Mouse (Mus musculus) limb, embryonic 10.5 days (tissue): ENCODE measurements around the gene Pirt. TPM values are rescaled to one million over a fixed set of nuclear protein-coding genes. Genes with fewer than 3 reads are reported as not detected.

Experiments
- DNase-seq: peaks from one replicate; pipeline ENCODE4 v3.0.0-alpha.2; 2017; ENCODE audit warnings: low spot score
- H3K27ac ChIP-seq: fragments of 300-500 bp; sonication (generic); 2 replicates; pipeline ENCODE4 v1.5.1; 2016; ENCODE audit warnings: mild to moderate bottlenecking
- H3K27me3 ChIP-seq: fragments of 300-500 bp; sonication (generic); 2 replicates; pipeline ENCODE4 v1.6.1; 2016; ENCODE audit warnings: low read depth, mild to moderate bottlenecking; ENCODE audit not compliant: poor library complexity, severe bottlenecking
- H3K36me3 ChIP-seq: fragments of 300-500 bp; sonication (generic); 2 replicates; pipeline ENCODE4 v1.6.1; 2016; ENCODE audit warnings: mild to moderate bottlenecking, moderate library complexity
- H3K4me1 ChIP-seq: fragments of 300-500 bp; sonication (generic); 2 replicates; pipeline ENCODE4 v1.6.1; 2016
- H3K4me3 ChIP-seq: fragments of 300-500 bp; sonication (generic); 2 replicates; pipeline ENCODE4 v1.5.1; 2016; ENCODE audit warnings: mild to moderate bottlenecking, moderate library complexity
- H3K9me3 ChIP-seq: fragments of 300-500 bp; sonication (generic); replicated peaks from 2 replicates; pipeline ENCODE4 v1.6.1; 2016; ENCODE audit warnings: mild to moderate bottlenecking
- WGBS: fragments of 180-500 bp; shearing (Covaris S2); methylation state at CpG from one replicate; pipeline ENCODE4 v1.1.7; 2016; 5-methylcytosine and 5-hydroxymethylcytosine counted together
- polyA plus RNA-seq: library from polyadenylated mRNA; unstranded; fragments of >200 nt; fragmentation: Nextera tagmentation; extraction: Ambion mirVana; gene quantifications from 2 replicates; pipeline ENCODE4 v1.2.1, GENCODE M21; 2016

Gene Pirt
- polyA plus RNA-seq, 1 experiment from 2014 or later, result not detected

DNA sequence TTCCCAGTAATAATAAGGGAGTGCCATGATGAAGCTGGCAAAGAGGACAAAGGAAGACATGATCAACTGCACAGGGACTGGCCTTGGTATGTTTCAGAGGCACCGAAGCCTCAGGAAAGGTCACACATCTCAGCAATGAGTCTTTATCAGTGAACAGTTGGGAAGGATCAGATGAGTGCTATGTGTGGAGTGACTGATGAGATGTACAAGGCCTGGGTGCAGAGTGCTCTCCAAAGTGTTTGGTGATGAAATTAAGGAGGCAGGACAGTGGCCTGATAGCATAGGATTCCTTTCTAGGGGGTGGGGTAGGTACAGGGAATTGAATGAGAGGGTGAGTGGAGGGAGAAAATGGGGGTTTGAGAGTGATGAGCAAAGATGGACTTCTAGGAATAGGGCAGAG lies 51.7 kb downstream of the Pirt start:
- Histone ChIP-seq H3K36me3 (no peaks in the 10 kb centered on the region), H3K4me1 (no peaks in the 10 kb centered on the region), H3K27me3 (no peaks in the 10 kb centered on the region), H3K4me3 (no peak overlapping the region), H3K9me3 (no peaks in the 10 kb centered on the region), H3K27ac (no peak overlapping the region)
- WGBS, result 90% methylated on average over 1 of the region's 1 CpGs
- no peak for DNase-seq

DNA sequence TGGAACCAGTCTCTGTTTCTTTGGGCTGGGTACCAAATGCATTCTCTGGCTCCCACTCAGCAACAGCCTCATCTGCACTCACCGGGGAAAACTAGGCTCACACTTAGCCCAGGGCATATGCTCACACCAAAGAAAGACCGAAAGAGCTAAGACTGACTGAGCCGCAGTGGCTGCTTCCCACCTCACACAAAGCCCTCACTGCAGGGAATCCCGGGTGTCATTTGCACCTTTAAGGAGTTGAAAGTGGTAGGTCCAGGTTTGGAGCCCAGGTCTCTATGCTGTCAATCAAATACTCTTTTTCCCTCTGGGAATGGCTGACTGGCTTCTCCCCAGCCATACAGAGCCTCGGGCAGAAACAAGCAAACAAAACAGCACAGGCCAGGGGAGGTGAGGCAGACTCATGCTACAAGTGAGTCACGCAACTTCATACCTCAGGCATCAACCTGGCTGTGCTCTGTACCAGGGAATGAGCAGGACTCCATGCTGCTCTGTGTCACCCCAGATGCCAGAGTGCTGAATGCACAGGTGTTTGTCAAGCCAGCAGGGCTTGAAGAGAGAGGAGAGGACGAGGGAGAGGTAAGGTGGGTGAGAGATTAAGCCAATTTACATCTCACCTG lies 54.8 kb downstream of the Pirt start:
- WGBS, result 21% methylated on average over 7 of the region's 7 CpGs
- no peaks in the 10 kb centered on the region for H3K27me3 ChIP-seq
- no peaks in the 10 kb centered on the region for H3K36me3 ChIP-seq
- no peaks in the 10 kb centered on the region for H3K4me1 ChIP-seq
- no peak overlapping the region for H3K27ac ChIP-seq
- H3K9me3 ChIP-seq, result no peaks in the 10 kb centered on the region
- no peak overlapping the region for H3K4me3 ChIP-seq
- no peak for DNase-seq

DNA sequence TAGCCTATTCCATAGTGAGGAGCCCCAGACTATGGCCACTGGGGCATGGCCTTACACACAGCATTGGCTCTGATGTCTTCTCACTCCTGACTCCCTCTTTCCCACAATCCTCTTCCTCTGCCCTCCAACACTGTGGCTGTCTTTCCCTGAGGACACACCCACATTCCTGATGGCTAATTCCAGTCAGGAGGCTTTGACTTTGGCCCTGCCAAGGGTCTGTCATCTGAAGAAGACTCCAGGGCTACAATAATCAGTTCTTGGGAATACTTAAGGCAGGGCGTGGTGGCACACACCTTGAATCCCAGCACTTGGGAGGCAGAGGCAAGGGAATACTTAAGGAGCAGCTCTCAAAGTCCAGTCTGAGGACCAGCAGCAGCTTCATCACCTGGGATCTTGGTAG lies 56.8 kb downstream of the Pirt start:
- WGBS, result 89% methylated on average over 1 of the region's 1 CpGs

DNA sequence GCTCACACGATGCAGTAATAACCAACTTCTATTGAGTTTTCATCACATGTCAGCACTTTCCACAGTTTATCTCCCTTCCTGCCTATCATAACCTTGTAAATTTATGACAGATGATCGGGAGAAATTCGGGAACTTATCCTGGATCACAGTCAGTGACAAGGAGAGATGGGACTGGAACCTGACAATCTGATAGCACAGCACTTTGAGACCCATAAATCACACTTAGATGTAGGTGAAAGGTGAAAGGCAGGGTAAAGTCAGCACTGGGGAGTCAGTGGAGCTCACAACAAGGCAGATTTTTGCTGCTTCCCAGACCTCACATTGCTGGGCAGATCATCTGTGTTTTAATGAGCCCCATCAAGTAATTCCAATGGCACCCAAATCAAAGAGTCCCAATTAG lies 61.7 kb downstream of the Pirt start:
- Histone ChIP-seq H3K4me3 (no peak overlapping the region), H3K27ac (no peak overlapping the region), H3K36me3 (no peaks in the 10 kb centered on the region), H3K9me3 (no peaks in the 10 kb centered on the region), H3K4me1 (no peaks in the 10 kb centered on the region), H3K27me3 (no peaks in the 10 kb centered on the region)
- no peak for DNase-seq
- 80% methylated on average over 3 of the region's 3 CpGs for WGBS

More for the DNA sequence above, 56.8 kb downstream of the Pirt start:
- Histone ChIP-seq H3K27me3 (no peaks in the 10 kb centered on the region), H3K4me3 (no peak overlapping the region), H3K9me3 (no peaks in the 10 kb centered on the region), H3K27ac (no peak overlapping the region), H3K36me3 (no peaks in the 10 kb centered on the region), H3K4me1 (no peaks in the 10 kb centered on the region)
- no peak for DNase-seq

DNA sequence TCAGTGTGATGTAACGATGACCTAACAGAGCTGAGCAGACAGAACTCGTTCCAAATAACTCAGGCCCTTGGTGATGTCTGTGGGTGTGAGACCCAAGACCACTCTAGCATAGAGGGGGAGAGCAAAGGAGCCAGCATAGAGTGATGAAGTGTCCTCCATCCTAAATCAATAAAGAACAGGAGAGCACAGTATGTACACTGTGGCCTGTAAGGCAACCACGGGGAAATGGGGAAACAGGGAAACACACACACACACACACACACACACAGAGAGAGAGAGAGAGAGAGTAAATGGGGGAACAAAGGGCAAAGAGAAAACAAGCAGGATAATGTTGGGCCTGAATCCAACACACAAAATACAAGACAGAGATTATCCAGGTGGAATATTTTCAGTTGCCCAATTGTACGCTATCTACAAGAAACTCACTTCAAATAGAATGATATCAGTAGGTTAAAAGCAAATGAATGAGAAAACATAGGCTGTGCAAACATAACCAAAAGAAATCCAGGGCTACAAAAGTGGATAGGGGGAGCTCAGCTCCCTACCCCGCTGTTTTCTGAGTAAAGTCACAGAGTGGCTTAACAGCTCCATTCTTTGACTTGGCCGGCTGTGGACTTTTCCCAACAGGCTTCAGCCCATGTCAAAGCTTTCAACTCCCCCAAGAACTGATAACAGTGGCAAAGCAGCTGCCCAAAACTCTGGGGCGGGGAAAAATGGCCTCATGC lies 64.0 kb downstream of the Pirt start:
- 91% methylated on average over 7 of the region's 7 CpGs for WGBS
- Histone ChIP-seq H3K9me3 (no peaks in the 10 kb centered on the region), H3K27me3 (no peaks in the 10 kb centered on the region), H3K27ac (no peak overlapping the region), H3K4me1 (no peaks in the 10 kb centered on the region), H3K36me3 (no peaks in the 10 kb centered on the region), H3K4me3 (no peak overlapping the region)
- DNase-seq, result no peak

Other genes with a start within 250 kb of the Pirt start
- gene Tmem238l, start 44.7 kb downstream of the Pirt start, polyA plus RNA-seq, result not detected in 2 replicates
- 1.1 and 2.0 TPM in 2 replicates for gene Tmem220, start 113.2 kb downstream of the Pirt start, polyA plus RNA-seq
- 31.3 and 34.0 TPM in 2 replicates for gene Adprm, start 140.6 kb downstream of the Pirt start, polyA plus RNA-seq
- gene Sco1, start 140.7 kb downstream of the Pirt start, polyA plus RNA-seq, result 22.8 and 24.7 TPM in 2 replicates
- 0.24 and 0.78 TPM in 2 replicates for gene Myh3, start 166.3 kb downstream of the Pirt start, polyA plus RNA-seq